Mouse (Mus musculus) midbrain, embryonic 16.5 days (tissue): ENCODE results near the gene Pkp2. TPM values are rescaled to one million over a fixed set of nuclear protein-coding genes. Genes with fewer than 3 reads are reported as not detected.

Source experiments
- ATAC-seq: fragments of 200-750 bp; cut with Nextera tagmentation; 2 replicates; pipeline ENCODE4 v1.8.0; 2017; ENCODE audit warnings: moderate TSS enrichment
- H3K27ac ChIP-seq: fragments of 300-500 bp; sonication (generic); 2 replicates; pipeline ENCODE4 v1.5.1; 2014; ENCODE audit warnings: mild to moderate bottlenecking, low read length, mixed read lengths
- H3K27me3 ChIP-seq: fragments of 300-500 bp; sonication (generic); 2 replicates; pipeline ENCODE4 v1.6.1; 2014; ENCODE audit warnings: low read depth, low read length, mixed read lengths; ENCODE audit not compliant: control insufficient read depth, insufficient read depth
- H3K36me3 ChIP-seq: fragments of 300-500 bp; sonication (generic); 2 replicates; pipeline ENCODE4 v1.6.1; 2014; ENCODE audit warnings: mild to moderate bottlenecking, low read length, moderate library complexity, mixed read lengths; ENCODE audit not compliant: control insufficient read depth, insufficient read depth
- H3K4me1 ChIP-seq: fragments of 300-500 bp; sonication (generic); 2 replicates; pipeline ENCODE4 v1.6.1; 2014; ENCODE audit warnings: mild to moderate bottlenecking, low read length, mixed read lengths; ENCODE audit not compliant: control insufficient read depth, insufficient read depth
- H3K4me2 ChIP-seq: fragments of 300-500 bp; sonication (generic); 2 replicates; pipeline ENCODE4 v1.6.1; 2014; ENCODE audit warnings: mild to moderate bottlenecking, low read length, mixed read lengths
- H3K4me3 ChIP-seq: fragments of 300-500 bp; sonication (generic); 2 replicates; pipeline ENCODE4 v1.5.1; 2014; ENCODE audit warnings: low read depth, mild to moderate bottlenecking, low read length, moderate library complexity, mixed read lengths
- H3K9ac ChIP-seq: fragments of 300-500 bp; sonication (generic); 2 replicates; pipeline ENCODE4 v1.6.1; 2014; ENCODE audit warnings: low read depth, low read length, mixed read lengths
- H3K9me3 ChIP-seq: fragments of 300-500 bp; sonication (generic); replicated peaks from 2 replicates; pipeline ENCODE4 v1.6.1; 2014; ENCODE audit warnings: mild to moderate bottlenecking, low read length, mixed read lengths; ENCODE audit not compliant: control insufficient read depth, poor library complexity, severe bottlenecking
- WGBS: fragments of 180-500 bp; shearing (Covaris S2); extraction: QIAGEN DNeasy Blood & Tissue Kit; methylation state at CpG from one replicate; pipeline ENCODE4 v1.1.7; 2014; 5-methylcytosine and 5-hydroxymethylcytosine counted together
- polyA plus RNA-seq: library from polyadenylated mRNA; unstranded; fragments of >200 nt; fragmentation: Nextera tagmentation; extraction: Ambion mirVana; gene quantifications from 2 replicates; pipeline ENCODE4 v1.2.1, GENCODE M21; 2015

Gene Pkp2
- polyA plus RNA-seq, 1 experiment from 2014 or later, result 0.85 TPM

GRCm38 (mm10) chr16:16302369-16303137, 89.4 kb downstream of the Pkp2 start, which contains the start of gene Yars2:
TSS of gene Yars2 (plus strand) at chr16:16302965.
- under 1% methylated on average over 48 of the region's 50 CpGs for WGBS
- Histone ChIP-seq H3K9me3 (no peaks in the 10 kb centered on the region), H3K9ac (peak within 1 kb of the TSS; percentile 85), H3K4me1 (peaks cover 15% of the 10 kb centered on the region), H3K36me3 (peaks cover 5% of the 10 kb centered on the region; the same call in 1 of the 2 replicates), H3K4me3 (peak within 1 kb of the TSS; percentile 97), H3K27me3 (no peaks in the 10 kb centered on the region), H3K27ac (peak within 1 kb of the TSS; percentile 91), H3K4me2 (peak within 1 kb of the TSS; percentile 90)
- peak; percentile 99 for ATAC-seq

DNA sequence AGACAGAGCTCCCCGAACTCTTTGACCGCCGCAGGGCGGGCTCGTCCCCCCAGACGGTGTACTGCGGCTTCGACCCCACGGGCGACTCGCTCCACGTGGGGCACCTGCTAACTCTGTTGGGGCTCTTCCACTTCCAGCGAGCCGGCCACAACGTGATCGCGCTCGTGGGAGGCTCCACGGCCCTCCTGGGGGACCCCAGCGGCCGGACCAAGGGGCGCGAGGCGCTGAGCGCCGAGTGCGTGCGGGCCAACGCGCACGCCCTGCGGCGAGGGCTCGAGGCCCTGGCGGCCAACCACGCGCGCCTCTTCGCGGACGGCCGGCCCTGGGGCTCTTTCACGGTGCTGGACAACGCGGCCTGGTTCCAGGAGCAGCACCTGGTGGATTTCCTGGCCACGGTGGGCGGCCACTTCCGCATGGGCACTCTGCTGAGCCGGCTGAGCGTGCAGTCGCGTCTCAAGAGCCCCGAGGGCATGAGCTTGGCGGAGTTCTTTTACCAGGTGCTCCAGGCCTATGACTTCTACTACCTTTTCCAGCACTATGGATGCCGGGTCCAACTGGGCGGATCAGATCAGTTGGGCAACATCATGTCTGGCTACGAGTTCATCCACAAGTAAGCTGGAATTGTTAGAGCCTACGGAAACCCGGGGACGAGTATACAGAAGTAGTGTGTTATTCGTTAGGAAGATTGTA, 90.2 kb downstream of the Pkp2 start:
- under 1% methylated on average over 61 of the region's 61 CpGs for WGBS

GRCm38 (mm10) chr16:16303888-16304287, 90.8 kb downstream of the Pkp2 start:
- H3K4me1 ChIP-seq, result peaks cover 15% of the 10 kb centered on the region
- peak overlapping the region; percentile 85 for H3K9ac ChIP-seq
- peak overlapping the region; percentile 90 for H3K4me2 ChIP-seq
- 24% methylated on average over 7 of the region's 7 CpGs for WGBS
- no peaks in the 10 kb centered on the region for H3K9me3 ChIP-seq
- H3K27ac ChIP-seq, result no peak overlapping the region
- peak overlapping the region; percentile 97 for H3K4me3 ChIP-seq
- no peaks in the 10 kb centered on the region for H3K27me3 ChIP-seq
- peaks cover 5% of the 10 kb centered on the region; the same call in 1 of the 2 replicates for H3K36me3 ChIP-seq
- no peak for ATAC-seq

More for the DNA sequence above, 90.2 kb downstream of the Pkp2 start:
- ATAC-seq, result peak; percentile 76
- no peaks in the 10 kb centered on the region for H3K9me3 ChIP-seq
- peak overlapping the region; percentile 85 for H3K9ac ChIP-seq
- peaks cover 5% of the 10 kb centered on the region; the same call in 1 of the 2 replicates for H3K36me3 ChIP-seq
- peak overlapping the region; percentile 90 for H3K4me2 ChIP-seq
- peaks cover 15% of the 10 kb centered on the region for H3K4me1 ChIP-seq
- no peaks in the 10 kb centered on the region for H3K27me3 ChIP-seq
- peak overlapping the region; percentile 97 for H3K4me3 ChIP-seq
- peak overlapping the region; percentile 91 for H3K27ac ChIP-seq

DNA sequence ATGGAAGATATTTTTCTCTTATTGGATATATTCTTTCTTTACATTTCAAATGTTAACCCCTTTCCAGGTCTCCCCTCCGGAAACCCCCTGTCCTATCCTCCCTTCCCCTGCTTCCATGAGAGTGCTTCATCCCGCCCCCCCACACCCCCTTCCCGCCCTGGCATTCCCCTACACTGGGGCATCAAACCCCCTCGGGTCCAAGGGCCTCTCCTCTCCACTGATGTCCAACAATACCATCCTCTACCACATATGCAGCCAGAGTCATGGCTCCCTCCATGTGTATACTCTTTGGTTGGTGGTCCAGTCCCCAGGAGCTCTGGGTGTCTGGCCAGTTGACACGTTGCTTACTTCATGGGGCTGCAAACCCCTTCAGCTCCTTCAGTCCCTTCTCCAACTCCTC, 98.2 kb downstream of the Pkp2 start:
- Histone ChIP-seq H3K27ac (no peak overlapping the region), H3K4me1 (no peaks in the 10 kb centered on the region), H3K27me3 (no peaks in the 10 kb centered on the region), H3K36me3 (peaks cover 14% of the 10 kb centered on the region), H3K4me2 (no peak overlapping the region), H3K9ac (no peak overlapping the region), H3K4me3 (no peak overlapping the region), H3K9me3 (no peaks in the 10 kb centered on the region)
- 88% methylated on average over 5 of the region's 5 CpGs for WGBS
- no peak; the same call in 1 of the 2 replicates for ATAC-seq

Other genes starting within 250 kb of the Pkp2 start
- 25.8 and 26.4 TPM in 2 replicates for gene Yars2, start 89.6 kb downstream of the Pkp2 start, polyA plus RNA-seq
- gene Dnm1l, start 145.6 kb downstream of the Pkp2 start, polyA plus RNA-seq, result 113 and 120 TPM in 2 replicates